Mouse (Mus musculus) cortical plate, adult 2 months (tissue): ENCODE results near the gene Zbtb5. TPM values are rescaled to one million over a fixed set of nuclear protein-coding genes. Genes with fewer than 3 reads are reported as not detected.

ENCODE experiments used
- H3K27ac ChIP-seq: fragments of 200-500 bp; 2 replicates; pipeline ENCODE4 v1.5.1; 2012; ENCODE audit warnings: low read length, control low read depth, inconsistent platforms; ENCODE audit not compliant: insufficient read depth
- H3K4me1 ChIP-seq: fragments of 200-500 bp; 2 replicates; pipeline ENCODE4 v1.6.1; 2011; ENCODE audit warnings: low read length; ENCODE audit not compliant: control insufficient read depth, insufficient read depth
- H3K4me3 ChIP-seq: fragments of 200-500 bp; 2 replicates; pipeline ENCODE4 v1.5.1; 2011; ENCODE audit warnings: mild to moderate bottlenecking, low read length, control low read depth; ENCODE audit not compliant: insufficient read depth
- CTCF ChIP-seq: fragments of 200-500 bp; IDR thresholded peaks from 2 replicates; pipeline ENCODE4 v1.5.1; 2011; ENCODE audit warnings: mild to moderate bottlenecking, control low read depth, low read length; ENCODE audit not compliant: insufficient read depth; ENCODE audit errors: extremely low read depth
- POLR2A ChIP-seq: fragments of 200-500 bp; IDR thresholded peaks from 2 replicates; pipeline ENCODE4 v1.6.1; 2011; ENCODE audit warnings: mild to moderate bottlenecking, low read length, control low read depth; ENCODE audit not compliant: insufficient read depth; ENCODE audit errors: extremely low read depth
- polyA plus RNA-seq: library from polyadenylated mRNA; depleted of rRNA; stranded (reverse); fragments of >200 nt; gene quantifications from 2 replicates; pipeline ENCODE4 v1.2.3, GENCODE M21; 2012

Zbtb5 gene
- polyA plus RNA-seq, 1 experiment: 8.2 TPM

GRCm38 (mm10) chr4:44973450-44973849 is 38.8 kb downstream of the Zbtb5 start:
- H3K27ac ChIP-seq: no peak overlapping the region
- no peaks in the 10 kb centered on the region for H3K4me1 ChIP-seq
- H3K4me3 ChIP-seq: peak overlapping the region; percentile 7
- TF ChIP-seq POLR2A: no peak
- peak; percentile 99 for TF ChIP-seq CTCF

- Histone ChIP-seq H3K27ac (no peak overlapping the region), H3K4me3 (no peak overlapping the region), H3K4me1 (no peaks in the 10 kb centered on the region)
- TF ChIP-seq POLR2A: no peak
- peak; percentile 66 for TF ChIP-seq CTCF
Observed at GRCm38 (mm10) chr4:44970612-44971110, 41.6 kb downstream of the Zbtb5 start.

GRCm38 (mm10) chr4:44970056-44970455 is 42.2 kb downstream of the Zbtb5 start:
- no peak overlapping the region for H3K4me3 ChIP-seq
- no peak for TF ChIP-seq POLR2A
- no peak for TF ChIP-seq CTCF
- no peaks in the 10 kb centered on the region for H3K4me1 ChIP-seq
- H3K27ac ChIP-seq: no peak overlapping the region

- TF ChIP-seq CTCF (no peak), POLR2A (no peak)
- Histone ChIP-seq H3K4me1 (no peaks in the 10 kb centered on the region), H3K4me3 (no peak overlapping the region), H3K27ac (no peak overlapping the region)
Observed at GRCm38 (mm10) chr4:44967402-44967801, 44.8 kb downstream of the Zbtb5 start.

GRCm38 (mm10) chr4:44965736-44966135 is 46.5 kb downstream of the Zbtb5 start:
- Histone ChIP-seq H3K27ac (no peak overlapping the region), H3K4me3 (no peak overlapping the region)
- TF ChIP-seq CTCF (no peak), POLR2A (no peak)

GRCm38 (mm10) chr4:44965175-44965574 is 47.0 kb downstream of the Zbtb5 start:
- H3K4me3 ChIP-seq: no peak overlapping the region
- TF ChIP-seq POLR2A (no peak), CTCF (no peak)
- H3K27ac ChIP-seq: no peak overlapping the region
- no peaks in the 10 kb centered on the region for H3K4me1 ChIP-seq

More at GRCm38 (mm10) chr4:44965736-44966135, 46.5 kb downstream of the Zbtb5 start:
- no peaks in the 10 kb centered on the region for H3K4me1 ChIP-seq

- Histone ChIP-seq H3K27ac (no peak overlapping the region), H3K4me3 (no peak overlapping the region), H3K4me1 (no peaks in the 10 kb centered on the region)
- TF ChIP-seq POLR2A (no peak), CTCF (no peak)
Observed at GRCm38 (mm10) chr4:44963156-44963555, 49.1 kb downstream of the Zbtb5 start.

- H3K27ac ChIP-seq: no peak overlapping the region
- H3K4me1 ChIP-seq: no peaks in the 10 kb centered on the region
- TF ChIP-seq POLR2A: no peak
- no peak for TF ChIP-seq CTCF
- no peak overlapping the region for H3K4me3 ChIP-seq
Observed at GRCm38 (mm10) chr4:44959220-44959619, 53.0 kb downstream of the Zbtb5 start.

GRCm38 (mm10) chr4:44958776-44959175 is 53.4 kb downstream of the Zbtb5 start:
- no peak overlapping the region for H3K27ac ChIP-seq
- TF ChIP-seq POLR2A (no peak), CTCF (no peak)
- no peak overlapping the region for H3K4me3 ChIP-seq
- H3K4me1 ChIP-seq: no peaks in the 10 kb centered on the region

GRCm38 (mm10) chr4:44953041-44953440 is 59.2 kb downstream of the Zbtb5 start:
- TF ChIP-seq CTCF (no peak), POLR2A (no peak)
- H3K4me1 ChIP-seq: no peaks in the 10 kb centered on the region
- H3K4me3 ChIP-seq: no peak overlapping the region
- H3K27ac ChIP-seq: no peak overlapping the region

- TF ChIP-seq CTCF: no peak
- TF ChIP-seq POLR2A: no peak
- no peak overlapping the region for H3K27ac ChIP-seq
- no peak overlapping the region for H3K4me3 ChIP-seq
- no peaks in the 10 kb centered on the region for H3K4me1 ChIP-seq
Observed at GRCm38 (mm10) chr4:44948314-44948713, 63.9 kb downstream of the Zbtb5 start.
